Mouse (Mus musculus): ENCODE data around the gene Gpr101.

Gene Gpr101

DNA sequence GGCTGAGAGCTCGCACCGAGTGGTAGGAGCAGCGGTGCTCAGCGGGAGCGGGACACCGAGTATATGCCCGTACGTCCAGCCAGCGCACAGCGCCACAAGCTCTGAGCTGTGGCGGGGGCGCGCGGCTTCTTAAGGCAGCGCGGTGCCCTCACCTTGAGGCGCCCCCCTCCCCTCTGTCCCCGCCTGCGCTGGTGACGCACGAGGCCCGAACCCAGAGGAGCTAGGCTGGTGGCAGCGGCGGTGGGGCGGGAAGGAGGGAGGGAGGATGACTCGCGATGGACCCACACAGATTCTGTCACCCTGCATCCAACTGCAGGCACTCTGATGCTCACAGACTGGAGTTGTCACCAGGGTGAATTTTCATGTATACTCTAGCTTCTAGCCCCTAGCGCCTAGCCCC lies at the start of gene Gpr101:
Gene Gpr101 (minus strand): TSS at position 124 of the 400 bp plus-strand sequence.
- DNase-seq (ENCODE audit: low read depth, low spot score), result no peak

DNA sequence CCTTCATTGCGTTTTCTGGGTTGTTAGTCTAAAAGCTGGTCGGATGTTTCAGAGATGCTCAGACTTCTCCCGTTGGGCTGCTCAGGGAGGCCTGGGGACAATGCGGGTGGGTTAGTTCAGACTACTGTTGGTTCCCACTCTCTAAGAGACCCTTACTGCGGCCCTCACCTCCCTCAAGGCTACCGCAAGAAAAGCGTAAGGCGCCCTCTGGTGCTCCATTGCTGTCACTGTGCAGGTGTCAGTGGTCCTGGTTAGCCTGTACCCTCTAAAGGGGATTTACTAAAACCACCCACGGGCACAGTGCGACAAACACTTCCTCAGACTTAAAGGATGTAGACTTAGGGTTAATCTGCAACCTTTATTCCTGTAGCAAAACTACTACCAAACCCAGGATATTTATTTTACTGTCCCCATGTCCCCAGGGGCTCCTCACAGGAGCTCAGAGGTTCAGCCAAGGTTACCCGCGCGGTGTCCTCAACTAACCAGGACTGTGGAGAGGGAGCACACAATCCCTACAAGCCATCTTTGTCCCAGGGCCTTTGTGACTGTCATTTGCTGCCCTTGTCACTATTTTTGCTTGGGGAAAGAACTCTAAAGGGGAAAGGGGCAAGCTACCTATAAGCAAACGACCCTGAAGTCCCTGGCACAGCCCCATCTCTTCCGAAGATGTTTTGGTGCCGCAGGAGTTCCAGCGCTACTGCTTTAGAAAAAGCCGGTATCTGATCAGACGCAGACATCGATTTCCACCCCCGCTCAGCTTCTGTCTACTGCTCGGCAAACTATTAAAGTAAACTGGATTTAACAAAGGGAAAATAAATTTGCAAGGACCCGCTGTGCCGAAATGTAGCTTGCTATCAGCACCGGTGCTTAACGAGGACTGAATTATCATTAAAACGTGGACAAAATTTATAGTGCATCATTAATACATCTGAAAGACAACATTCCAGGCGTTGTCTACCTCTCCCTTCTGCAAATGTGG lies 17.8 kb upstream of the Gpr101 start:
- no peak for DNase-seq (ENCODE audit: low read depth, low spot score)

DNA sequence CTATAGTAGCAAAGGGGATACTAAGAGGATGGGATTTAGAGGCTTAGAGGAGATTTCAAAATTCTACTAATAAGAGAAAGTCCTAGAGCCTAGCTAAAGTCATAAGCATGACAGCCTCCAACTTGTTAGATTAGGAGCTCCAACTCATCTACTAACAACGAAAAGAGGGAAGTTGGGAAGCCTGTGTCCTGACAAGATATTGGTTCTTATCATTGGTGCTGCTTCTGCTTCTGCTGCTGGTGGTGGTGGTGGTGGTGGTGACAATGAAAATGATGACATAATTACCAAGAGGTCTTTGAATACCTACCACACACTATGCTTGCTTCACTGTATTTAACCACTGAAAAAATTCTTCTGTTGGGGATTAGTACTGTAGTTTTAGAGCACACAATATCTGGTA lies 2.7 kb upstream of the Gpr101 start:
- no peak for DNase-seq (ENCODE audit: low read depth, low spot score)

All from retina, adult 2 months (tissue).